Mouse (Mus musculus) embryonic fibroblast, embryonic 13.5 days (primary cell): ENCODE data around the gene Tle6.

Source experiments
- CTCF ChIP-seq: IDR thresholded peaks from 2 replicates; pipeline ENCODE4 v1.5.1; 2011; ENCODE audit warnings: mild to moderate bottlenecking, control low read depth, low read length, moderate library complexity, borderline replicate concordance; ENCODE audit not compliant: insufficient read depth
- POLR2A ChIP-seq: IDR thresholded peaks from 2 replicates; pipeline ENCODE4 v1.6.1; 2011; ENCODE audit warnings: low read depth, mild to moderate bottlenecking, control low read depth, low read length, moderate library complexity

DNA sequence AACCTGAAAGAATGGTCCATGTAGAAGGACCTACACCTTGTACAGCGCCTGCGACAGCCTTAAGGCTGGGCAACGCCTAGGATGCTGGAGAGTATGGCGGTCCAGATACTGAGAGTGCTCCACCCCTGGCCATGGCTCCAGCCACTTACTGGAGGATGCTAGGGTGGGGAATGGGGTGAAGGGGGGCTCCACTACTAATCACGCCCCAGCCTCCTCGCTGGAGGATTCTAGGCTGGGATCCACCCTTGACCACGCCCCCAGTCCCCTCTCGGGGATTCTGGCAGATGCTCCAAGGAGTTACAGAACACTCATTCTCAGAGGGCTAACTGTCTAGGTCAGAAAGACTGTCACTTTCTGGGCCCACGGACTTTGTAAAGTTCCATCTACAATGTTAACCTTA, 27.9 kb downstream of the Tle6 start:
- TF ChIP-seq CTCF (no peak), POLR2A (no peak)
